Mouse (Mus musculus): ENCODE data around the gene 5730455P16Rik. TPM values are rescaled to one million over a fixed set of nuclear protein-coding genes. Genes with fewer than 3 reads are reported as not detected.

Gene 5730455P16Rik
- 12.2 and 15.0 TPM in 2 replicates for polyA plus RNA-seq (2015; fragmentation: Nextera tagmentation; extraction: Ambion mirVana)

GRCm38 (mm10) chr11:80377712-80378451, at the start of gene 5730455P16Rik:
Gene 5730455P16Rik, minus strand, starts transcription at chr11:80378034.

DNA sequence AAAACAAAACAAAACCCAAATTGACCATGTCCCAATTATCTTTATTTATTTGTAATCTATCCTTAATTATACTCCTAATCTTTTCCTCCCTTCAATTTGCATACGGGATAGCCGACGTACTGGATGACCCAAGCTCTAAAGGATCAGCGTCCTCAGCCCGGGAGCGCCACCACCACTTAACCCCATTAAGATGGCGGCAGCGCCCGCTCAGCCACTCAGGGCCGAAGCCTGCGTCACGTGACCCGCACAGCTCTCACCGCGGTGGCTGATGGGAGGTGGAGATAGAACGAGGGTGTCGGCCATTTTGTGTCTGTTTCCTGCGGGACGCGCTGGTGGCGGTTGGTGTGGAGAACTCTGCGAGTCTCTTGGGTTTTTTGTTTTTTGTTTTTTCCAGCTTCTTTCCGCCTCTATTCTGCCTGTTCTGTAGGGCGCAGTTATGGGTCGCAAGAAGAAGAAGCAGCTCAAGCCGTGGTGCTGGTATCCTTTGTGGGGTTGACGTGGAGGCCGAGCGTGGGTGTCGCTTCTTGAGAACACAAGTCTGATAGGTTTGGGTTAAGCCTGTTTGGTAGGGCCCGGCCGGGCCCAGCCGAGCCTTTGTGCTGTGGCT, 5.3 kb upstream of the 5730455P16Rik start, which contains the start of gene Zfp207:
TSS of gene Zfp207 (plus strand) at position 261 of the 607 bp plus-strand sequence.

Other genes with a start within 250 kb of the 5730455P16Rik start
- 18.8 and 18.9 TPM in 2 replicates for gene Tefm, start 235.9 kb downstream of the 5730455P16Rik start, polyA plus RNA-seq (2015; fragmentation: Nextera tagmentation; extraction: Ambion mirVana)
- gene Adap2, start 223.9 kb downstream of the 5730455P16Rik start, polyA plus RNA-seq (2015; fragmentation: Nextera tagmentation; extraction: Ambion mirVana) = 3.1 and 5.8 TPM in 2 replicates
- gene Rnf135, start 194.2 kb downstream of the 5730455P16Rik start, polyA plus RNA-seq (2015; fragmentation: Nextera tagmentation; extraction: Ambion mirVana) = 5.0 and 5.7 TPM in 2 replicates
- gene Rhot1, start 169.0 kb downstream of the 5730455P16Rik start, polyA plus RNA-seq (2015; fragmentation: Nextera tagmentation; extraction: Ambion mirVana) = 30.5 and 33.9 TPM in 2 replicates
- 1.6 and 1.7 TPM in 2 replicates for gene Rhbdl3, start 77.1 kb downstream of the 5730455P16Rik start, polyA plus RNA-seq (2015; fragmentation: Nextera tagmentation; extraction: Ambion mirVana)
- gene Zfp207, start 5.2 kb upstream of the 5730455P16Rik start, polyA plus RNA-seq (2015; fragmentation: Nextera tagmentation; extraction: Ambion mirVana) = 118 and 137 TPM in 2 replicates
- gene Psmd11, start 50.6 kb upstream of the 5730455P16Rik start, polyA plus RNA-seq (2015; fragmentation: Nextera tagmentation; extraction: Ambion mirVana) = 156 and 159 TPM in 2 replicates
- gene Cdk5r1, start 99.0 kb upstream of the 5730455P16Rik start, polyA plus RNA-seq (2015; fragmentation: Nextera tagmentation; extraction: Ambion mirVana) = 0.29 and 0.35 TPM in 2 replicates

Measured in urinary bladder, postnatal 0 days (tissue).